Mouse (Mus musculus) lung, postnatal 0 days (tissue): ENCODE data around the gene Setmar.

ENCODE experiments used
- CTCF ChIP-seq: IDR thresholded peaks from 2 replicates; pipeline ENCODE4 v1.5.1; 2016; ENCODE audit warnings: antibody characterized with exemption, mild to moderate bottlenecking
- EP300 ChIP-seq: IDR thresholded peaks from 2 replicates; pipeline ENCODE4 v1.6.1; 2016; ENCODE audit warnings: antibody characterized with exemption, mild to moderate bottlenecking, control low read depth

GRCm38 (mm10) chr6:108101936-108102830 lies 37.3 kb downstream of the Setmar start:
- TF ChIP-seq CTCF: no peak
- TF ChIP-seq EP300: no peak
